In the genomic region with DNA sequence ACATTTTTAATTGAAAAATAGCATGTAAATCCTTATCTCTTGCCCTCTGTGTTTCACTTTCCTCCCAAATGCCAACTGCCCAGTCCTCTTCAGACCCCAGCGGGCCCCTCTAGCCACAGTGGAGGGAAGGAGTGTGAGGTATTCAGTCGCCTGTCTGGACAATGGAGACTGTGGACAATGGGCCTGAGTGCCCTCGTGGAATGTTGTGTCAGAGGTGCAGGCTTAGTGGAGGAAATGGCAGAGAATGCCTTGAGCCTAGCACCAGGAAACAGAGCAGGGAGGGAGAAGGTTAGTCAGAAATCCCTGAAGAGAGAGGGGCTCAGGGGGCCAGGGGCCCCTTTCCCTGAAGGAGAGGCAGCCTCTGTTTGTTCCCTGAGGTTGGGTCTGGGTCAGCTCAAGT, we compare ENCODE assay signal across 12 mouse cellular contexts.
A peak's percentile ranks its signal among the peaks of the same experiment; 100 is the strongest.
DNase-seq lines count a peak whose midpoint lies in the region; ATAC-seq and TF ChIP-seq lines count a peak whose summit lies in the region.
"Had no signal": no experiment of that assay in that cellular context is flagged by ENCODE, and none has a peak within 500 bp of the region (broad histone marks: within the 10 kb centered on the region; RNA-seq: fewer than 3 reads in every experiment).

No protein-coding gene starts in this region.

- H3K4me2 ChIP-seq in lung, embryonic 14.5 days = no peak overlapping the region

- no peak for DNase-seq in heart, embryonic 10.5 days (ENCODE audit: low spot score)
- DNase-seq in heart, postnatal 4 days = no peak
- peak; percentile 41 for DNase-seq in lung, embryonic 14.5 days
- no peak for DNase-seq in lung, postnatal 14 days
- peak; percentile 40 for DNase-seq in embryo, embryonic 11 days
- DNase-seq in limb, embryonic 10.5 days (ENCODE audit: low spot score) = no peak
- DNase-seq in thymus, postnatal 14 days = no peak
- DNase-seq in cerebellum, postnatal 4 days (ENCODE audit: low spot score in 2 of 2) = no peak
- DNase-seq: adrenal gland, postnatal 36 days; cerebellum, adult 18-20 months; kidney, postnatal 36 days had no signal

- ATAC-seq in lung, embryonic 14.5 days (ENCODE audit: insufficient read depth) = no peak
- ATAC-seq: Patski had no signal

- no peak for TF ChIP-seq CTCF in lung, embryonic 14.5 days (IDR thresholded peaks at IDR 0.05; ENCODE audit: low read depth)

- H3K27me3 ChIP-seq in heart, embryonic 10.5 days (ENCODE audit: insufficient read depth, poor library complexity, severe bottlenecking) = no peaks in the 10 kb centered on the region
- H3K27me3 ChIP-seq in lung, embryonic 14.5 days (ENCODE audit: insufficient read depth, low read length) = no peaks in the 10 kb centered on the region
- H3K27me3 ChIP-seq in limb, embryonic 10.5 days (ENCODE audit: low read depth, poor library complexity, severe bottlenecking) = no peaks in the 10 kb centered on the region
- H3K27me3 ChIP-seq: Patski had no signal

- WGBS in heart, embryonic 10.5 days = 26% methylated on average over 3 of the region's 3 CpGs
- 32% methylated on average over 3 of the region's 3 CpGs for WGBS in lung, embryonic 14.5 days
- WGBS in limb, embryonic 10.5 days = 51% methylated on average over 3 of the region's 3 CpGs

- no peaks in the 10 kb centered on the region for H3K36me3 ChIP-seq in heart, embryonic 10.5 days
- H3K36me3 ChIP-seq in lung, embryonic 14.5 days (ENCODE audit: insufficient read depth) = no peaks in the 10 kb centered on the region
- H3K36me3 ChIP-seq in limb, embryonic 10.5 days = no peaks in the 10 kb centered on the region

- no peaks in the 10 kb centered on the region for H3K9me3 ChIP-seq in heart, embryonic 10.5 days
- no peaks in the 10 kb centered on the region; the same call in 1 of the 2 replicates for H3K9me3 ChIP-seq in lung, embryonic 14.5 days (ENCODE audit: low read depth, low read length)
- no peaks in the 10 kb centered on the region for H3K9me3 ChIP-seq in limb, embryonic 10.5 days (replicated peaks)

- peak overlapping the region; percentile 88 for H3K27ac ChIP-seq in heart, embryonic 10.5 days
- peak overlapping the region; percentile 55 for H3K27ac ChIP-seq in lung, embryonic 14.5 days (ENCODE audit: low read depth)
- peak overlapping the region; percentile 84 for H3K27ac ChIP-seq in limb, embryonic 10.5 days

- H3K9ac ChIP-seq in lung, embryonic 14.5 days = 0 out of 2 replicates have a peak overlapping the region, but pooled peaks have one; percentile 7

- H3K4me3 ChIP-seq in heart, embryonic 10.5 days = no peak overlapping the region
- H3K4me3 ChIP-seq in lung, embryonic 14.5 days (ENCODE audit: low read depth, low read length) = no peak overlapping the region
- no peak overlapping the region for H3K4me3 ChIP-seq in limb, embryonic 10.5 days

- peaks cover 72% of the 10 kb centered on the region for H3K4me1 ChIP-seq in heart, embryonic 10.5 days
- H3K4me1 ChIP-seq in lung, embryonic 14.5 days (ENCODE audit: insufficient read depth) = peaks cover 30% of the 10 kb centered on the region
- peaks cover 79% of the 10 kb centered on the region for H3K4me1 ChIP-seq in limb, embryonic 10.5 days

Comparison
In these comparisons a context has a peak if more than half of its experiments do, and no peak if none do; other contexts are left out.
1. DNase-seq: peak in lung, embryonic 14.5 days (single experiment) and embryo, embryonic 11 days (single experiment); none in heart, embryonic 10.5 days (single experiment), heart, postnatal 4 days (single experiment), lung, postnatal 14 days (single experiment), limb, embryonic 10.5 days (single experiment), thymus, postnatal 14 days (single experiment) and cerebellum, postnatal 4 days (0 of 2).
2. Peak in every context shown above with its lines, with median percentiles within 50 percentile points of each other: H3K27ac ChIP-seq.